ENCODE assay signal across 8 mouse cellular contexts in genomic region chr14:54576241-54577088, GRCm38 (mm10). TPM values are rescaled to one million over a fixed set of nuclear protein-coding genes. Genes with fewer than 3 reads are reported as not detected.
A peak's percentile ranks its signal among the peaks of the same experiment; 100 is the strongest.
DNase-seq lines count a peak whose midpoint lies in the region; ATAC-seq lines count a peak whose summit lies in the region.

No protein-coding gene starts in this region.

- peaks cover 53% of the 10 kb centered on the region for H3K27me3 ChIP-seq in megakaryocyte, embryonic 14.5 days (replicated peaks)
- no peaks in the 10 kb centered on the region for H3K27me3 ChIP-seq in limb, embryonic 12.5 days
- H3K27me3 ChIP-seq in neural tube, embryonic 12.5 days (replicated peaks), result peaks cover 12% of the 10 kb centered on the region; the same call in 1 of the 2 replicates

- H3K4me1 ChIP-seq in megakaryocyte, embryonic 14.5 days, result peaks cover 69% of the 10 kb centered on the region
- H3K4me1 ChIP-seq in limb, embryonic 12.5 days (replicated peaks), result peaks cover 36% of the 10 kb centered on the region
- peaks cover 62% of the 10 kb centered on the region for H3K4me1 ChIP-seq in neural tube, embryonic 12.5 days

- peaks cover 3% of the 10 kb centered on the region for H3K36me3 ChIP-seq in megakaryocyte, embryonic 14.5 days (replicated peaks; ENCODE audit: low read length)
- H3K36me3 ChIP-seq in limb, embryonic 12.5 days, result peaks cover 28% of the 10 kb centered on the region
- peaks cover 3% of the 10 kb centered on the region for H3K36me3 ChIP-seq in neural tube, embryonic 12.5 days

- peak overlapping the region; percentile 85 for H3K4me2 ChIP-seq in limb, embryonic 12.5 days
- peak overlapping the region; percentile 75 for H3K4me2 ChIP-seq in neural tube, embryonic 12.5 days (replicated peaks)

- peak overlapping the region; percentile 94 for H3K4me3 ChIP-seq in megakaryocyte, embryonic 14.5 days (replicated peaks)
- peak overlapping the region; percentile 99 for H3K4me3 ChIP-seq in limb, embryonic 12.5 days (replicated peaks)
- H3K4me3 ChIP-seq in neural tube, embryonic 12.5 days, result peak overlapping the region; percentile 72

- no peaks in the 10 kb centered on the region for H3K9me3 ChIP-seq in megakaryocyte, embryonic 14.5 days
- H3K9me3 ChIP-seq in limb, embryonic 12.5 days, result no peaks in the 10 kb centered on the region
- H3K9me3 ChIP-seq in neural tube, embryonic 12.5 days, result no peaks in the 10 kb centered on the region

- peak overlapping the region; percentile 96 for H3K27ac ChIP-seq in limb, embryonic 12.5 days
- H3K27ac ChIP-seq in neural tube, embryonic 12.5 days, result peak overlapping the region; percentile 62

- DNase-seq in embryo, embryonic 10 days (ENCODE audit: low spot score), result peak; percentile 51
- DNase-seq in heart, postnatal 4 days, result peak; percentile 52
- no peak for DNase-seq in ovary, postnatal 14 days (ENCODE audit: low spot score)
- no peak for DNase-seq in right cerebral cortex, postnatal 4 days

- ATAC-seq in megakaryocyte, adult 5-6 weeks (ENCODE audit: poor library complexity, severe bottlenecking), result no peak
- no peak for ATAC-seq in limb, embryonic 12.5 days (ENCODE audit: insufficient number of reproducible peaks, insufficient read depth, low FRiP score, low TSS enrichment, low read depth)
- peak; percentile 8 for ATAC-seq in neural tube, embryonic 12.5 days (ENCODE audit: low FRiP score, low read depth)

- under 1% methylated on average over 84 of the region's 84 CpGs for WGBS in limb, embryonic 12.5 days
- under 1% methylated on average over 84 of the region's 84 CpGs for WGBS in neural tube, embryonic 12.5 days

- peak overlapping the region; percentile 97 for H3K9ac ChIP-seq in limb, embryonic 12.5 days (replicated peaks)
- H3K9ac ChIP-seq in neural tube, embryonic 12.5 days, result peak overlapping the region; percentile 90

RNA-seq across cellular contexts. Expression of gene Ajuba, which starts 0.9 kb away (rescaled TPM):
- polyA plus RNA-seq in megakaryocyte, embryonic 14.5 days (2012; ENCODE audit: insufficient read depth, low replicate concordance), result 1.0 and 2.6 TPM in 2 replicates
- total RNA-seq in megakaryocyte, adult 5-6 weeks (2015), result 0.11 and 0.54 TPM in 2 replicates
- 0.57 and 0.73 TPM in 2 replicates for total RNA-seq in megakaryocyte, adult 5-6 weeks (2017)
- 10 to 100 TPM; 19.4 to 20.3 TPM for total RNA-seq in heart, postnatal 4 days (2021)
- 68.9 and 72.2 TPM in 2 replicates for polyA plus RNA-seq in limb, embryonic 12.5 days (2016; fragmentation: Nextera tagmentation; extraction: Ambion mirVana)
- polyA plus RNA-seq in neural tube, embryonic 12.5 days (2016; fragmentation: Nextera tagmentation; extraction: Ambion mirVana), result 32.9 and 36.6 TPM in 2 replicates

RNA-seq across cellular contexts. Expression of gene Haus4, which starts 22.0 kb away (rescaled TPM):
- polyA plus RNA-seq in megakaryocyte, embryonic 14.5 days (2012; ENCODE audit: insufficient read depth, low replicate concordance), result 1.1 and 21.3 TPM in 2 replicates
- total RNA-seq in megakaryocyte, adult 5-6 weeks (2015), result 43.9 and 48.7 TPM in 2 replicates
- total RNA-seq in megakaryocyte, adult 5-6 weeks (2017), result 50.6 and 51.6 TPM in 2 replicates
- 10 to 100 TPM; 30.6 to 32.7 TPM for total RNA-seq in heart, postnatal 4 days (2021)
- polyA plus RNA-seq in limb, embryonic 12.5 days (2016; fragmentation: Nextera tagmentation; extraction: Ambion mirVana), result 54.5 and 58.1 TPM in 2 replicates
- polyA plus RNA-seq in neural tube, embryonic 12.5 days (2016; fragmentation: Nextera tagmentation; extraction: Ambion mirVana), result 32.1 and 37.9 TPM in 2 replicates

RNA-seq across cellular contexts. Expression of gene 4931414P19Rik, which starts 29.3 kb away (rescaled TPM):
- 13.3 and 53.7 TPM in 2 replicates for polyA plus RNA-seq in megakaryocyte, embryonic 14.5 days (2012; ENCODE audit: insufficient read depth, low replicate concordance)
- 4.3 and 4.8 TPM in 2 replicates for total RNA-seq in megakaryocyte, adult 5-6 weeks (2015)
- total RNA-seq in megakaryocyte, adult 5-6 weeks (2017), result 4.1 and 4.9 TPM in 2 replicates
- 1 to 10 TPM; 4.9 to 6.6 TPM for total RNA-seq in heart, postnatal 4 days (2021)
- polyA plus RNA-seq in limb, embryonic 12.5 days (2016; fragmentation: Nextera tagmentation; extraction: Ambion mirVana), result 9.7 and 10.7 TPM in 2 replicates
- 8.4 and 8.6 TPM in 2 replicates for polyA plus RNA-seq in neural tube, embryonic 12.5 days (2016; fragmentation: Nextera tagmentation; extraction: Ambion mirVana)

RNA-seq across cellular contexts. Expression of gene Psmb5, which starts 41.4 kb away (rescaled TPM):
- polyA plus RNA-seq in megakaryocyte, embryonic 14.5 days (2012; ENCODE audit: insufficient read depth, low replicate concordance), result 120 and 327 TPM in 2 replicates
- total RNA-seq in megakaryocyte, adult 5-6 weeks (2015), result 133 and 145 TPM in 2 replicates
- 41.4 and 51.1 TPM in 2 replicates for total RNA-seq in megakaryocyte, adult 5-6 weeks (2017)
- total RNA-seq in heart, postnatal 4 days (2021), result 100 to 1,000 TPM; 192 to 198 TPM
- polyA plus RNA-seq in limb, embryonic 12.5 days (2016; fragmentation: Nextera tagmentation; extraction: Ambion mirVana), result 410 and 432 TPM in 2 replicates
- 404 and 429 TPM in 2 replicates for polyA plus RNA-seq in neural tube, embryonic 12.5 days (2016; fragmentation: Nextera tagmentation; extraction: Ambion mirVana)

RNA-seq across cellular contexts. Expression of gene Psmb11, which starts 44.8 kb away (rescaled TPM):
- not detected in 2 replicates for polyA plus RNA-seq in megakaryocyte, embryonic 14.5 days (2012; ENCODE audit: insufficient read depth, low replicate concordance)
- total RNA-seq in megakaryocyte, adult 5-6 weeks (2015), result not detected in 2 replicates
- not detected in 2 replicates for total RNA-seq in megakaryocyte, adult 5-6 weeks (2017)
- not detected for total RNA-seq in heart, postnatal 4 days (2021)
- polyA plus RNA-seq in limb, embryonic 12.5 days (2016; fragmentation: Nextera tagmentation; extraction: Ambion mirVana), result 0.06 and 0.29 TPM in 2 replicates
- polyA plus RNA-seq in neural tube, embryonic 12.5 days (2016; fragmentation: Nextera tagmentation; extraction: Ambion mirVana), result not detected in 2 replicates

Comparison
In these comparisons a context has a peak if more than half of its experiments do, and no peak if none do; other contexts are left out.
1. DNase-seq: peak in embryo, embryonic 10 days (single experiment) and heart, postnatal 4 days (single experiment); none in ovary, postnatal 14 days (single experiment) and right cerebral cortex, postnatal 4 days (single experiment).
2. Peak in every context shown above with its lines, with median percentiles within 50 percentile points of each other: H3K4me3 ChIP-seq.